Mouse (Mus musculus): ENCODE results near the gene 1600014C23Rik.

The 1600014C23Rik gene

DNA sequence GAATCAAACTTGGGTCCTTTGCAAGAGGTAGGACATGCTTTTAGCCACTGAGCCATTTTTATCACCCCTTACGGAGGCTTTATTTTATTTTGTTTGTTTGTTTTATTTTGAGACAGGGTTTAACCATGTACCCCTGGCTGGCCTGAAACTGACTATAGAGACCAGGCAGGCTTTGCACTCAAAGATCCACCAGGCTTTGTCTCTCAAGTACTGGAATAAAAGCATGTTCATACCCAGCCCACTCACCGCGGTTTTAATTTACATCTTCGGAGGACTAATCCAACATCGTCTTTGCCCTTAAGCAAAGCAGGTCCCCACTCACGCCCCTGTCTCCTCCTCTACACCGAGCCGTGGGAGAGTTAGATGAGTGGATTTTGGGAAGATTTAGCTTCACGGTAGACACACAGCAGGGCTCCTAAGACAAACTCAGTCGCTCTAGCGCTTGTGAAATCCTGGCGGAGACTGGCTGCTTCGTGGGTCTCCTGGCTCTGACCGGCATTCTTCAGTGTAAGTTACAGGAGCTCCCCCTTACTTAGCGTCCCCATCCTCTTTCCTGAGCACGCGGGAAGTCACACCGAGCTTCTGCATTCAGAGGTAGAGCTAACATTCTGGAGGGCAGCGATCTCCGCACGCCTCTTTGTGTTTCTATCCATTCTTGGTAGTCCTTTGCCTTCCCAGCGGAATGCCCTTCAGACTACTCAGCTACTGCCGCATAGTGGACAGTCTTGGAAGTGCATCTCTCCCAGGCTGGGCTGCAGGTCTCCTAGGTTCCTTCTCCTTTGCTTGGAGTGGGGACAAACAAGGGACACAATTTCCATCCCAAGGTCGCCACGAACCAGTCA is 9.7 kb downstream of the 1600014C23Rik start:
- DNase-seq: peak; percentile 61 to 73

DNA sequence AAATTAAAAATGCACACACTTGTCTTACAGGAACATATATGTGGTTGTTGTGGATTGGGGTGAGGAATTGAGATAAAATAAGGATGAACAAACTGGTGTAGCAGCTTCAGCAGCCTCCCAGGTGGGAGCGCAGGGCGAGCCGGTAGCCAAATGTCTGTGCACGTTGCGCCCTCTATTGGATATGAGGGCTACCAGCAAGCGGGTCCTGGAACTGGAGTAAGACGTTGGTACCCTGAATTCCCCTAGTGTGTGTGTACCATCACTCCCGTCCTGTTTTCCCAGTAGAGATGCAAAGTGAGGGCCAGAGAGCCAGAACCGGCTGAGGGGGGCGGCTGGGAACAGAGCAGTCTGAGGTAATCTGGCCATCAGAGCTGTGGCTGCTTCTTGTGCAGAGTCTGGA is 15.3 kb downstream of the 1600014C23Rik start:
- DNase-seq: peak; percentile 75

- no peak for DNase-seq
Observed at GRCm38 (mm10) chr17:45711525-45711924, 22.1 kb downstream of the 1600014C23Rik start.

GRCm38 (mm10) chr17:45710407-45710806 is 23.2 kb downstream of the 1600014C23Rik start:
- no peak for DNase-seq

GRCm38 (mm10) chr17:45709829-45710228 is 23.8 kb downstream of the 1600014C23Rik start:
- DNase-seq: no peak

- DNase-seq: no peak
Observed at GRCm38 (mm10) chr17:45708179-45708578, 25.5 kb downstream of the 1600014C23Rik start.

GRCm38 (mm10) chr17:45707376-45707775 is 26.3 kb downstream of the 1600014C23Rik start:
- no peak for DNase-seq

DNA sequence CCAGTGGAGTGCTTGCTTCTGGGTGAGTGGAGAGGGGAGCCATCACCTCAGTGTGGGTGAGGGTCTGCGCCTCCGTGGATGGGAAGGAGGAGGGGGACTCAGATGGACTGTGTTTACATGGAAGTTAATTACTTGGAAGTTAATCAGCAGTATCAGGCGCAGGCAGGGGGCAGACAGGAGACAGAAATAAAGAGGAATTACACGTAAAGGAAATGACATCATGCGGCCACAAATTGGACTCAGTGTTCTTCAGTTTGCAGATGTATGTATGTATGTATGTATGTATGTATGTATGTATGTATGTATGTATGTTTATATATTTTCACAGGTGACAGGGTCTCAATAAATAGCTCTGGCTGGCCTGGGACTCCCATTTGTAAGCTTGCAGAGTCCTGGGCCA is 26.8 kb downstream of the 1600014C23Rik start:
- no peak for DNase-seq

DNA sequence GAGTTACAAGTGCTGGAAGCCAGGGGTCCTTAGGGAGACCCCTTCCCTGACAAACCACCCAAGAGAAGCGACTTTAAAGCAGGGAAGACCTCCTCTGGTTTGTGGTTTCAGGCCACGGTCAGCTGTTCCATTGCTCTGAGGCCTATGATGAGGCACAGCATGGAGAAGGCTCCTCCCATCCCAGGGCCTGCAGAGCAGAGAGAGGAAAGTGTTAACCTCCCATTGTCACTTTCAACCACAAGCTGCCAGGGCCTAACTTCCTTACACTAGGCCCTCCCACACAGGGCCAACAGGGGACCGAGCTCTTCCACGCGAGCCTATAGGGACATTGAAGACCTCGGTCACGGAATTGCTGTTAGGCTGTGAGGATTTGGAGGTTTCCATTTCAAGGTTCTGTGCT is 30.5 kb downstream of the 1600014C23Rik start:
- no peak for DNase-seq

GRCm38 (mm10) chr17:45702254-45702653 is 31.4 kb downstream of the 1600014C23Rik start:
- no peak for DNase-seq

- DNase-seq: no peak
Observed at GRCm38 (mm10) chr17:45701236-45701591, 32.4 kb downstream of the 1600014C23Rik start.

DNA sequence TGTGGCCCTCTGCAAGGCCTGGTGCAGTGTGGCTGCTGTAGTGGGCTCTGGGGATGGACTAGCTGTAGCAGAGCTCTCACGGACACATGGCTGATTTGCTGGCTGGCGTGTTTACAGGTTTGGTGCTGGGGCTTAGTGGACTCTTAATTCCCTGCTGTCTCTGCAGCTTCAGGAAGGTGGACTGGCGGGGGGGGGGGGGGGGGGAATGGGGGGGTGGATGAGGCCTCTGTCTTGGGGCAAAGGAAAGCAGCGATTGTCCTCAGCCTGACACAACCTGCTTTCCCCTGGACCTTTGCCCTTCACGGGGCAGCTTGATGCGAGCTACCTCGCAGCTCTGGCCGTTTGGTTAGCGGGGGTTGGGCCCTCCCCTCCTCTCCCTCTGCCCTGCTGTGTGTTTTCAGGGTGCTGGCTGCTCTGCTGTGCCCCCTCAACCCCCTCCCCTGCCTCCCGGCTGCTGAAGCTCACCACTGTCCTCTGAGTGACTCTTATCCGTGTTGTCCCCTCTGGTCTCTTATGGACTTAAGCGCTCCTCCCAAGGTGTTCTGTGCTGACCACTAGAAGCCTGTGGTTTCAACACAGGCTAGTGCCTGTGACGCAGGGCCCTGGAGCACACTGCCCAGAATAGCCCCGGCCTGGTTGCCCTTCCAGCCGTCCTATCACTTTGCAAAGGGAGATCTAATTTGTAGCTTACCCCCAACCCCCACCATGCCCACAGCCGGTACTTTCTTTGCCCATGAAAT is 33.0 kb downstream of the 1600014C23Rik start:
- DNase-seq: no peak

DNA sequence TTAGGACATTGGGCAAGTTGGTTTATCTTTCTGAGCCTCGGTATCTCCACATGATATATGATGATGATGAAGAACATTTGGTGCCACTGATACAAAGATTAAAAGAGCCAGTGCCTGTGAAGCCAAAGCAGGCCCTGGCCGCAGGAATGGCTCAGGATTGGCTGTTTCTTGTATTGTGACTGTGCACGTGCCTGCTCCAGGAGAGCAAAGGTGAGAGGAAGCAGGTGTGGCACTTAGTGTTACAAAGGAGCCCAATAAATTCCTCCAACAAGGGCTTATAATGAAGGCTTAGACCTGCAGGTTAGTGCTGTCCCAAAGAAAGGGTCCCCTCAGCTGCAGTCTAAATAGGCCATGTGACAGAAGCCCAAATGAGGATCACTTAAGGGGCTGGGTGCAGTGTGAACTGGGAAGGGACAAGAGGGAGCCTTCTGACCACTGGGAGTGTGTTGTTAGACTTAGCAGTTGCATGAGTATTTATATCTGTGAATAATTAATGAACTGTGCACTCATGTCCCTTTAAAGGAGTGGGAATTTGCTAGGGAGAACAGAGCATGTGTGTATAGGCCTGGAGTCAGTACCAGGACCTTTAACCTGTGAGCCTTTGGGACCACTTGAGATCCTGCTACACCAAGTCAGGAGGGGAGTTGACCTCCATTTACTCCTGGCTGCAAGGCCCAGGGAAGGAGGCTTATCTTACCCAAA is 34.5 kb downstream of the 1600014C23Rik start:
- DNase-seq: no peak

- DNase-seq: no peak
Observed at GRCm38 (mm10) chr17:45698368-45698767, 35.3 kb downstream of the 1600014C23Rik start.

- DNase-seq: no peak
Observed at GRCm38 (mm10) chr17:45696981-45697380, 36.7 kb downstream of the 1600014C23Rik start.

GRCm38 (mm10) chr17:45695227-45696120 is 38.2 kb downstream of the 1600014C23Rik start:
- DNase-seq: no peak

DNA sequence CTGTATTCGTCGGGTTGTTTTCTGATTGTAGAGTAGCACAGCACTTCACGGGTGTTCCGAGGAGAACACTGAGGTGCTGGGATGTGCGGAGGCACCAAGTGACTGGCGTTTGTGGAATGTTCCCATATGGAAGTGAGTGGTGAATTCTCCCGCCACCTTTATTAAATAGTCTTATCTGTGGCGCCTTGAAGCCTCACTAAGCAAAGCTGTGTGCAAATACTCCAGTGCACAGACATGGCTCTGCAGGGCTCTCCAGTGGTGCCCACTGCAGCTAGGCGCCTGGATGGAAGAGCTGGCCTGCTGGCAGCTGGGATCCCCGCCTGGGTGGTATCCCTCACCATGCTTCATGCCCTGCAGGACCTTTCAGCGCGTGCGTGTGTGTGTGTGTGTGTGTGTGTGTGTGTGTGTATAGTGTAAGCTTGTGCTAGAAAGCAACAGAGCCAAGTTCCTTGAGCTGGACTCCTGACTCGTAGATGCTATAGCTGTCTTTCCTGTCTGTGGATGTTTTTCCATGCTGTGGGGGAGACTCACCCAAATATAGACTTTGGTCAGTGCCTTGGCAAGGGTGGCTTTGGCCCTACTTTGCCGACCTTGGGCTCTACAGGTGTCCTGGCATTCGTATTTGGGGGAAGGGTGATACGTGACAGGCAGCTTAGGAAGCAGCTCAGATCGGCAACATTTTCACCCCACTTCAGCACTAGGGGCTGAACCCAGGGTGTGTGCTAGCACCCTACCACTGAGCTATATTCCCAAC is 39.7 kb downstream of the 1600014C23Rik start:
- DNase-seq: no peak

DNA sequence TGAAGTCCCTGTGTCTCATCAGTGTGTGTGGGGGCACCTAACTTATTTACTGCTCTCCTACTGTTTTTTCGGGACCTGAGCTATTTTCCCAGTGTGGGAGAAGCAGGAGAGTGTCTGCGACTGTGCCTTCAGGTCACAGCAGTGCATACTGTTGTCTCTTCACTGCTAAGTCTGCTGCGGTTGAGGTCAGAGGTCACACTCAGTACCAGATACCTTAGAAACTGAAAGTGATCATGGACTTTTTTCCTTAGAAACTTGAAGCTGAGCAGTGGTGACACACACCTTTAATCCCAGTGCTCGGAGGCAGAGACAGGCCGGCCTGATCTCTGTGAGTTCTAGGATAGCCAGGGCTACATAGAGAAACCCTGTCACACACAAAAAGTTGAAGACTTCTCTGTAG is 41.5 kb downstream of the 1600014C23Rik start:
- no peak for DNase-seq

DNA sequence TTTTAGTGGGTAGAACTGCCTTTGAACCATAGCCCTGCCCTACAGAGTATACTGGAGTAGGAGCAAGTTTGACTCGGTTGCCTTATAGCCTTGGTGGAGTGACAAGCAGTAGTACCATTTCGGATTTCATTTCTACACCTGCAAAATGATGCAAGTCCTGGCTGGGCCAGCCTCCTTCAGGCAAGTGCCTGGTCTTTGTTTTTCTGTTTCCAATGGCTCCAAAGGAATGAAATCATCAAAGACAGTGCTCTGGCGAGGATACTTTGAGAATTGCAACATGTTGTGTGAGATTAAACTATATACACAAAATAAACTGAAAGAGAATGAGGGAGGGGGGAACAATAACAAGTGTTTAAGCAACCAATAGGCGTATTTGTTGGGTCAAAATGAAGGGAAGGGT is 43.6 kb downstream of the 1600014C23Rik start:
- no peak for DNase-seq

GRCm38 (mm10) chr17:45689120-45689519 is 44.5 kb downstream of the 1600014C23Rik start:
- no peak for DNase-seq

DNA sequence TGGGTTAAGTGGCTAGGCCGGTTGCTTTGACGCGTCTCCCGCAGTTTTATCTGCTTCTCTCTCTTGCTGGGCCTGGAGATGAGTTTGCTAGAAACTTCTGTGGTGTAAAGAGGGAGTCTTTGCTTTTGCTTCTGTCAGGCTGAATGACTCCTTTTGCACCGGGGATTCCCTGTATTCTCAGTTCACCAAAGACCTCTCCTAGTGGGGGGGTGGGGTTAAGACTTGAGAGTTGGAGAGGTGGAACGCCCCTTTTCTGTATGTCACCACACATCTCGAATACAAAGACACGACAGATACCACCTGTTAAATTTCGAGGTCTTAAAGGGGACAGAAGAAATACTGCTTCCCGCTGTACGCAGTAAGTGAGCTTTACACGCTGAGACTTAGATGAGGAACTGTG is 46.9 kb downstream of the 1600014C23Rik start, which contains the start of gene Tmem63b:
TSS of gene Tmem63b (minus strand) at position 190 of the 400 bp plus-strand sequence.
- DNase-seq: no peak
